Mouse (Mus musculus) intestine, embryonic 15.5 days (tissue): ENCODE data around the gene Zfp961. TPM values are rescaled to one million over a fixed set of nuclear protein-coding genes. Genes with fewer than 3 reads are reported as not detected.

Experiments used
- ATAC-seq: fragments of 200-750 bp; cut with Nextera tagmentation; 2 replicates; pipeline ENCODE4 v1.8.0; 2017; ENCODE audit warnings: moderate TSS enrichment, moderate library complexity
- H3K27ac ChIP-seq: fragments of 300-500 bp; sonication (generic); 2 replicates; pipeline ENCODE4 v1.5.1; 2015; ENCODE audit warnings: mild to moderate bottlenecking, inconsistent platforms
- H3K27me3 ChIP-seq: fragments of 300-500 bp; sonication (generic); replicated peaks from 2 replicates; pipeline ENCODE4 v1.6.1; 2015; ENCODE audit warnings: inconsistent platforms
- H3K36me3 ChIP-seq: fragments of 300-500 bp; sonication (generic); 2 replicates; pipeline ENCODE4 v1.6.1; 2015; ENCODE audit warnings: inconsistent platforms
- H3K4me1 ChIP-seq: fragments of 300-500 bp; sonication (generic); replicated peaks from 2 replicates; pipeline ENCODE4 v1.6.1; 2015; ENCODE audit warnings: inconsistent platforms
- H3K4me2 ChIP-seq: fragments of 300-500 bp; sonication (generic); replicated peaks from 2 replicates; pipeline ENCODE4 v1.6.1; 2015; ENCODE audit warnings: mild to moderate bottlenecking, inconsistent platforms
- H3K4me3 ChIP-seq: fragments of 300-500 bp; sonication (generic); replicated peaks from 2 replicates; pipeline ENCODE4 v1.5.1; 2015; ENCODE audit warnings: inconsistent platforms
- H3K9ac ChIP-seq: fragments of 300-500 bp; sonication (generic); 2 replicates; pipeline ENCODE4 v1.6.1; 2015; ENCODE audit warnings: inconsistent platforms
- H3K9me3 ChIP-seq: fragments of 300-500 bp; sonication (generic); 2 replicates; pipeline ENCODE4 v1.6.1; 2016; ENCODE audit warnings: inconsistent platforms
- WGBS: fragments of 180-500 bp; shearing (Covaris S2); methylation state at CpG from one replicate; pipeline ENCODE4 v1.1.7; 2015; 5-methylcytosine and 5-hydroxymethylcytosine counted together
- polyA plus RNA-seq: library from polyadenylated mRNA; unstranded; fragments of >200 nt; fragmentation: Nextera tagmentation; extraction: Ambion mirVana; gene quantifications from 2 replicates; pipeline ENCODE4 v1.2.1, GENCODE M21; 2015

The Zfp961 gene
- polyA plus RNA-seq, 1 experiment from 2014 or later, result 23.3 TPM

GRCm38 (mm10) chr8:72042493-72042892 is 91.7 kb downstream of the Zfp961 start:
- H3K36me3 ChIP-seq, result no peaks in the 10 kb centered on the region
- H3K27me3 ChIP-seq, result no peaks in the 10 kb centered on the region
- no peak overlapping the region for H3K9ac ChIP-seq
- no peak overlapping the region for H3K4me2 ChIP-seq
- no peak overlapping the region for H3K27ac ChIP-seq
- no peaks in the 10 kb centered on the region for H3K9me3 ChIP-seq
- H3K4me3 ChIP-seq, result no peak overlapping the region
- WGBS, result 81% methylated on average over 1 of the region's 1 CpGs
- ATAC-seq, result no peak
- no peaks in the 10 kb centered on the region for H3K4me1 ChIP-seq

Other genes with a start within 250 kb of the Zfp961 start
- gene B3gnt3, start 249.2 kb upstream of the Zfp961 start, polyA plus RNA-seq, result 16.0 and 17.0 TPM in 2 replicates
- gene Fcho1, start 225.3 kb upstream of the Zfp961 start, polyA plus RNA-seq, result 5.3 and 7.1 TPM in 2 replicates
- 4.2 and 5.4 TPM in 2 replicates for gene Zfp709, start 69.0 kb upstream of the Zfp961 start, polyA plus RNA-seq
- gene Zfp882, start 42.4 kb upstream of the Zfp961 start, polyA plus RNA-seq, result 3.8 and 4.4 TPM in 2 replicates
- 18.4 and 20.0 TPM in 2 replicates for gene Zfp617, start 42.4 kb upstream of the Zfp961 start, polyA plus RNA-seq
- 2.6 and 2.8 TPM in 2 replicates for gene Cyp4f18, start 58.6 kb downstream of the Zfp961 start, polyA plus RNA-seq
- not detected in 2 replicates for gene Olfr372, start 90.2 kb downstream of the Zfp961 start, polyA plus RNA-seq
- gene Olfr373, start 132.1 kb downstream of the Zfp961 start, polyA plus RNA-seq, result 0.05 and 0.09 TPM in 2 replicates
- 0.01 and 0.04 TPM in 2 replicates for gene Olfr374, start 156.0 kb downstream of the Zfp961 start, polyA plus RNA-seq
- gene Tpm4, start 183.9 kb downstream of the Zfp961 start, polyA plus RNA-seq, result 545 and 589 TPM in 2 replicates
- 149 and 159 TPM in 2 replicates for gene Rab8a, start 210.2 kb downstream of the Zfp961 start, polyA plus RNA-seq
- gene Hsh2d, start 238.6 kb downstream of the Zfp961 start, polyA plus RNA-seq, result 1.5 and 2.0 TPM in 2 replicates